Mouse (Mus musculus) small intestine, adult 2 months (tissue): Measurements from ENCODE around the gene Top2a.

ENCODE experiments used
- CTCF ChIP-seq: fragments of 200-500 bp; IDR thresholded peaks from 2 replicates; pipeline ENCODE4 v1.5.1; 2012; ENCODE audit warnings: low read depth, mild to moderate bottlenecking, control low read depth, inconsistent platforms, low read length, moderate library complexity, mixed read lengths; ENCODE audit not compliant: insufficient replicate concordance, insufficient read length; ENCODE audit errors: extremely low read depth
- POLR2A ChIP-seq: fragments of 200-500 bp; IDR thresholded peaks from 2 replicates; pipeline ENCODE4 v1.6.1; 2012; ENCODE audit warnings: low read depth, mild to moderate bottlenecking, control low read depth, inconsistent platforms, low read length, moderate library complexity

GRCm38 (mm10) chr11:99026899-99027440 is 3.0 kb upstream of the Top2a start:
- TF ChIP-seq POLR2A: no peak
- TF ChIP-seq CTCF: no peak
